Mouse (Mus musculus) heart, embryonic 12.5 days (tissue): ENCODE results near the gene Slc30a2. TPM values are rescaled to one million over a fixed set of nuclear protein-coding genes. Genes with fewer than 3 reads are reported as not detected.

ENCODE experiments used
- ATAC-seq: fragments of 200-750 bp; cut with Nextera tagmentation; 2 replicates; pipeline ENCODE4 v1.8.0; 2017; ENCODE audit warnings: moderate TSS enrichment, moderate library complexity; ENCODE audit not compliant: insufficient number of reproducible peaks, low FRiP score
- H3K27ac ChIP-seq: fragments of 300-500 bp; sonication (generic); 2 replicates; pipeline ENCODE4 v1.5.1; 2016; ENCODE audit warnings: mild to moderate bottlenecking, moderate library complexity; ENCODE audit not compliant: poor library complexity, severe bottlenecking
- H3K27me3 ChIP-seq: fragments of 300-500 bp; sonication (generic); replicated peaks from 2 replicates; pipeline ENCODE4 v1.6.1; 2016; ENCODE audit warnings: mild to moderate bottlenecking, moderate library complexity
- H3K36me3 ChIP-seq: fragments of 300-500 bp; sonication (generic); 2 replicates; pipeline ENCODE4 v1.6.1; 2016; ENCODE audit warnings: mild to moderate bottlenecking, moderate library complexity
- H3K4me1 ChIP-seq: fragments of 300-500 bp; sonication (generic); replicated peaks from 2 replicates; pipeline ENCODE4 v1.6.1; 2016; ENCODE audit warnings: mild to moderate bottlenecking
- H3K4me2 ChIP-seq: fragments of 300-500 bp; sonication (generic); 2 replicates; pipeline ENCODE4 v1.6.1; 2016; ENCODE audit warnings: mild to moderate bottlenecking, moderate library complexity
- H3K4me3 ChIP-seq: fragments of 300-500 bp; sonication (generic); 2 replicates; pipeline ENCODE4 v1.5.1; 2016; ENCODE audit warnings: mild to moderate bottlenecking
- H3K9ac ChIP-seq: fragments of 300-500 bp; sonication (generic); 2 replicates; pipeline ENCODE4 v1.6.1; 2016; ENCODE audit warnings: mild to moderate bottlenecking, moderate library complexity
- H3K9me3 ChIP-seq: fragments of 300-500 bp; sonication (generic); replicated peaks from 2 replicates; pipeline ENCODE4 v1.6.1; 2016; ENCODE audit warnings: mild to moderate bottlenecking, moderate library complexity
- WGBS: fragments of 180-500 bp; shearing (Covaris S2); methylation state at CpG from one replicate; pipeline ENCODE4 v1.1.7; 2016; 5-methylcytosine and 5-hydroxymethylcytosine counted together
- polyA plus RNA-seq: library from polyadenylated mRNA; unstranded; fragments of >200 nt; fragmentation: Nextera tagmentation; extraction: Ambion mirVana; gene quantifications from 2 replicates; pipeline ENCODE4 v1.2.1, GENCODE M21; 2016

Gene Slc30a2
- polyA plus RNA-seq, 1 experiment from 2014 or later: 0.42 TPM

GRCm38 (mm10) chr4:134357461-134357771 lies 14.4 kb downstream of the Slc30a2 start:
- 40% methylated on average over 17 of the region's 17 CpGs for WGBS
- ATAC-seq: no peak
- no peaks in the 10 kb centered on the region for H3K9me3 ChIP-seq
- peak overlapping the region; percentile 33; the same call in 1 of the 2 replicates for H3K4me2 ChIP-seq
- no peak overlapping the region for H3K27ac ChIP-seq
- peaks cover 21% of the 10 kb centered on the region for H3K27me3 ChIP-seq
- no peak overlapping the region for H3K4me3 ChIP-seq
- peaks cover 50% of the 10 kb centered on the region for H3K4me1 ChIP-seq
- no peak overlapping the region for H3K9ac ChIP-seq
- no peaks in the 10 kb centered on the region for H3K36me3 ChIP-seq

DNA sequence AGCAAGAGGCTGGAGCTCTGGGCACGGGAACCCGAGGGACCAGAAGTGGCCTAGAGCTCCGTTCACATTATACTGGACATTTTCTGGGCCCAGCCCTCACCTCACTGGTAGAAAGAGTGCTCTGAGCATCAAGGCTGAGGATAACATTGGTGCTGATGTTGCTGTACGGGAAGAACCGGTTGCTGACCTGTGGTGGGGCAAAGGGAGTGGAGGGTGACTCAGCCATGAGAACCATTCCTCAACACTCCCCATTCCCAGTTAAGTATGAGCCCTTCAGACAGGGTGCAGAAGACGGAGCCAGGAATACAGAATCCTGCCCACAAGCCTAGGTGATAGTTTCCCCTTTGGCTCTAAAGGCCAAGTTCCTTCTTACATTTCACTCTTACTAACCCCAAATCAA lies 16.7 kb downstream of the Slc30a2 start:
- peaks cover 24% of the 10 kb centered on the region for H3K27me3 ChIP-seq
- no peaks in the 10 kb centered on the region for H3K36me3 ChIP-seq
- H3K9ac ChIP-seq: no peak overlapping the region
- WGBS: 80% methylated on average over 6 of the region's 6 CpGs
- no peak overlapping the region for H3K27ac ChIP-seq
- H3K4me2 ChIP-seq: no peak overlapping the region
- no peak overlapping the region for H3K4me3 ChIP-seq
- ATAC-seq: no peak
- H3K4me1 ChIP-seq: peaks cover 42% of the 10 kb centered on the region
- no peaks in the 10 kb centered on the region for H3K9me3 ChIP-seq

- H3K4me1 ChIP-seq: peaks cover 27% of the 10 kb centered on the region
- 31% methylated on average over 5 of the region's 5 CpGs for WGBS
- H3K27ac ChIP-seq: peak overlapping the region; percentile 52; the same call in 1 of the 2 replicates
- no peaks in the 10 kb centered on the region for H3K36me3 ChIP-seq
- no peak overlapping the region for H3K4me2 ChIP-seq
- H3K27me3 ChIP-seq: peaks cover 37% of the 10 kb centered on the region
- H3K9ac ChIP-seq: 0 out of 2 replicates have a peak overlapping the region, but pooled peaks have one; percentile 21
- no peaks in the 10 kb centered on the region for H3K9me3 ChIP-seq
- no peak overlapping the region for H3K4me3 ChIP-seq
- ATAC-seq: no peak
Observed at GRCm38 (mm10) chr4:134361215-134361614, 18.2 kb downstream of the Slc30a2 start.

GRCm38 (mm10) chr4:134362124-134362523 lies 19.1 kb downstream of the Slc30a2 start:
- Histone ChIP-seq H3K27me3 (peaks cover 39% of the 10 kb centered on the region), H3K9me3 (no peaks in the 10 kb centered on the region), H3K4me1 (peaks cover 19% of the 10 kb centered on the region), H3K36me3 (no peaks in the 10 kb centered on the region), H3K27ac (no peak overlapping the region), H3K4me2 (0 out of 2 replicates have a peak overlapping the region, but pooled peaks have one; percentile 28), H3K4me3 (no peak overlapping the region), H3K9ac (no peak overlapping the region)
- WGBS: 48% methylated on average over 9 of the region's 9 CpGs
- ATAC-seq: no peak

GRCm38 (mm10) chr4:134362586-134362985 lies 19.6 kb downstream of the Slc30a2 start:
- H3K27ac ChIP-seq: no peak overlapping the region
- peaks cover 16% of the 10 kb centered on the region for H3K4me1 ChIP-seq
- 0 out of 2 replicates have a peak overlapping the region, but pooled peaks have one; percentile 28 for H3K4me2 ChIP-seq
- H3K4me3 ChIP-seq: no peak overlapping the region
- no peaks in the 10 kb centered on the region for H3K9me3 ChIP-seq
- no peak overlapping the region for H3K9ac ChIP-seq
- 27% methylated on average over 9 of the region's 9 CpGs for WGBS
- peak; percentile 16; the same call in 1 of the 2 replicates for ATAC-seq
- H3K27me3 ChIP-seq: peaks cover 38% of the 10 kb centered on the region
- H3K36me3 ChIP-seq: no peaks in the 10 kb centered on the region

GRCm38 (mm10) chr4:134365280-134365679 lies 22.3 kb downstream of the Slc30a2 start:
- Histone ChIP-seq H3K4me3 (no peak overlapping the region), H3K4me1 (peaks cover 21% of the 10 kb centered on the region), H3K9me3 (no peaks in the 10 kb centered on the region), H3K27me3 (peaks cover 42% of the 10 kb centered on the region), H3K9ac (no peak overlapping the region), H3K36me3 (no peaks in the 10 kb centered on the region), H3K27ac (no peak overlapping the region), H3K4me2 (no peak overlapping the region)
- no peak for ATAC-seq
- WGBS: 42% methylated on average over 5 of the region's 5 CpGs

- peaks cover 52% of the 10 kb centered on the region for H3K27me3 ChIP-seq
Observed at GRCm38 (mm10) chr4:134370649-134371221, 27.8 kb downstream of the Slc30a2 start.

DNA sequence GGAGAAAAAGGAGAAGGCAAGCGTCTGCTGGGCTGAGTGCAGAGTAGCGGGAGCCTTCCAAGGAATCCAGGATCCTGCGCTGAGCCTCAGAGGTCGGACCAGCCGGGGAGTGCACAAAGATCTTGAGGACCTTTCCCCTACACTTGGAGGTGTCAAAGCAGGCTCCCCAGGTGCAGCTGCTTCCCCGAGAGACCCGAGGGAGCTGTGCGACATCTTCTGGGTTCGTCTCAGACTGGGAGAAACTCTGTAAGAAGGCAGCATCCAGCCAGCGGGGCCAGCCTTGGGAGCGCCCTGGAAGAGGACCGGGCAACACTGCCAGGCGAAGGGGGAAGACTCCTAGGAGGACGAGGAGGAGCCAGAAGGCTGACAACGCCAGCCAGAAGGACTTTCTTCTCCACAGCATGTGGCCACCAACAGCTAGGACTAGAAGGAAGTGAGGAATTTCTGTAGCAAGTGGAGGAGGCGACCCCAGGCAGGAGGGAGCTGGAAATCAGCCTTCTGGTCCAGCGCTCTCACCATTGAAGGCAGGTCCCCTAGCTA lies 28.4 kb downstream of the Slc30a2 start:
- H3K36me3 ChIP-seq: no peaks in the 10 kb centered on the region
- H3K4me3 ChIP-seq: peak overlapping the region; percentile 45
- WGBS: 1% methylated on average over 17 of the region's 17 CpGs
- peaks cover 24% of the 10 kb centered on the region for H3K4me1 ChIP-seq
- ATAC-seq: no peak
- H3K27me3 ChIP-seq: peaks cover 45% of the 10 kb centered on the region
- peak overlapping the region; percentile 73 for H3K4me2 ChIP-seq
- peak overlapping the region; percentile 51 for H3K9ac ChIP-seq
- no peaks in the 10 kb centered on the region for H3K9me3 ChIP-seq
- no peak overlapping the region for H3K27ac ChIP-seq

More at GRCm38 (mm10) chr4:134370649-134371221, 27.8 kb downstream of the Slc30a2 start:
- no peak for ATAC-seq
- Histone ChIP-seq H3K36me3 (no peaks in the 10 kb centered on the region), H3K4me2 (peak overlapping the region; percentile 73), H3K4me3 (peak overlapping the region; percentile 45), H3K27ac (no peak overlapping the region), H3K9me3 (no peaks in the 10 kb centered on the region), H3K4me1 (peaks cover 24% of the 10 kb centered on the region), H3K9ac (peak overlapping the region; percentile 51)
- WGBS: under 1% methylated on average over 18 of the region's 18 CpGs

- H3K4me1 ChIP-seq: peaks cover 24% of the 10 kb centered on the region
- H3K36me3 ChIP-seq: no peaks in the 10 kb centered on the region
- H3K4me3 ChIP-seq: peak overlapping the region; percentile 45
- H3K4me2 ChIP-seq: peak overlapping the region; percentile 73
- peaks cover 44% of the 10 kb centered on the region for H3K27me3 ChIP-seq
- no peak overlapping the region for H3K27ac ChIP-seq
- H3K9ac ChIP-seq: peak overlapping the region; percentile 51; the same call in 1 of the 2 replicates
- H3K9me3 ChIP-seq: no peaks in the 10 kb centered on the region
- WGBS: 0% methylated on average over 16 of the region's 16 CpGs
- peak; percentile 68; the same call in 1 of the 2 replicates for ATAC-seq
Observed at GRCm38 (mm10) chr4:134372294-134372747, 29.3 kb downstream of the Slc30a2 start.

- no peak for ATAC-seq
- H3K4me2 ChIP-seq: no peak overlapping the region
- no peaks in the 10 kb centered on the region for H3K36me3 ChIP-seq
- H3K4me1 ChIP-seq: peaks cover 28% of the 10 kb centered on the region
- H3K9ac ChIP-seq: no peak overlapping the region
- no peak overlapping the region for H3K27ac ChIP-seq
- H3K9me3 ChIP-seq: no peaks in the 10 kb centered on the region
- WGBS: 82% methylated on average over 8 of the region's 8 CpGs
- no peak overlapping the region for H3K4me3 ChIP-seq
- peaks cover 36% of the 10 kb centered on the region for H3K27me3 ChIP-seq
Observed at GRCm38 (mm10) chr4:134373295-134373694, 30.3 kb downstream of the Slc30a2 start.

GRCm38 (mm10) chr4:134374306-134374705 lies 31.3 kb downstream of the Slc30a2 start:
- H3K4me3 ChIP-seq: no peak overlapping the region

More at GRCm38 (mm10) chr4:134374306-134374705, 31.3 kb downstream of the Slc30a2 start:
- Histone ChIP-seq H3K4me2 (no peak overlapping the region), H3K4me1 (peaks cover 36% of the 10 kb centered on the region), H3K9me3 (no peaks in the 10 kb centered on the region), H3K9ac (no peak overlapping the region), H3K36me3 (no peaks in the 10 kb centered on the region), H3K27me3 (peaks cover 32% of the 10 kb centered on the region), H3K27ac (no peak overlapping the region)
- 69% methylated on average over 1 of the region's 1 CpGs for WGBS
- no peak for ATAC-seq
